Mouse (Mus musculus): Measurements from ENCODE around the gene Fryl. TPM values are rescaled to one million over a fixed set of nuclear protein-coding genes. Genes with fewer than 3 reads are reported as not detected.

The Fryl gene
- polyA plus RNA-seq, 1 experiment, result 30.4 TPM

DNA sequence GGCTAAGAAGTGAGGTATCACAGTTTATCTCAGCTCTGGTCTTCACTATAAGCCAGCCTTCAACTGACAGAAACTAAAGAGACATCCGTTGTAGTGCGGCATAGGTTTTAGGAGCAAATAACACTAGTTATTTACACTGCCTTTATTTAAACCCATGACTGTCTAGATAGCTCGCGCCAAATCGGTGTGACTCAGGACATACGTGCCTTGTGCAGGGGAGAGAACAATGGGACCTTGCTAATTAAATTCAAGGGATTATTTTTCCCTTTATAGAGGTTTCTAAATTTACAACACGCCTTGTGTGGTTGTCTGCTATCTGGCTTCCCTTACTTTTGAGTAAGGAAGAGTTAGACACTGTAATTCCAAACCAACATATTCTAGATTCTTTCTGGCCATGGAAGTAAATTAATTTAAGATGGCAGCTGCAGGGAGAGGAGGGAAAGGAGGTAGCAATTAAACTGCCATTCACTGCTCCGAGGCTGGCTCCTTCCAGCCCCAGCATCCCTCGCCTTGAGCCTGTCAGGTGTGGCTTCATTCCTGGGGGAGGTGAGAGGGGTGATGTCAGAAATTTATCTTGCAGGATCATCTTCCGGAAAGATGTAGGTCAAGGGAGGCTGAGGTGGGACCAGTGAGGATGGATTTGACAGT, 154.0 kb downstream of the Fryl start:
- Histone ChIP-seq H3K4me3 (replicated peaks) (no peak overlapping the region), H3K9me3 (ENCODE audit: control insufficient read depth, low read length) (no peaks in the 10 kb centered on the region), H3K4me1 (ENCODE audit: control insufficient read depth) (no peaks in the 10 kb centered on the region), H3K27me3 (ENCODE audit: control insufficient read depth) (no peaks in the 10 kb centered on the region), H3K36me3 (ENCODE audit: control insufficient read depth) (peaks cover 99% of the 10 kb centered on the region)
- TF ChIP-seq TAL1 (IDR thresholded peaks at IDR 0.05; ENCODE audit: low read length) (no peak), GATA1 (IDR thresholded peaks at IDR 0.05; ENCODE audit: low read length) (no peak)

DNA sequence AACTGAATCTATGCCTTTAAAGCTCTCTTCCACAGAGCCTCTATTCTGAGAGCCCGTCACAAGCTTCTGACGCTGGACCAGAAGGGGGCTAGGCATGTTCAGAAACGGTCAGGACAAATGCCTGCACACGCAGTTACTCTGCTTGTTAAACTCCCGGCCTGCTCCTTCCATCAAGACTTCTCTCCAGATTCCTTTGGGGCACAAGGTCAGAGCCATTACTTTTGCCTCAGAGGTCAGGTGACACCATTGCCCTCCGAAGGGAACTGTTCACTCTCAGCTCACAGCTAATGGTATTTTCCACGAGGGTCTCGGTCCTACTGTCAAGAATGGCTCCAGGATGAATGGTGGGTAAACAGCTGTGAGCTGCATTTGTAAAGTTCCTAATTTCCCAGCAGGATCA, 164.2 kb downstream of the Fryl start:
- no peak for TF ChIP-seq GATA1 (IDR thresholded peaks at IDR 0.05; ENCODE audit: low read length)
- no peak for TF ChIP-seq TAL1 (IDR thresholded peaks at IDR 0.05; ENCODE audit: low read length)
- Histone ChIP-seq H3K36me3 (ENCODE audit: control insufficient read depth) (peaks cover 100% of the 10 kb centered on the region), H3K27me3 (ENCODE audit: control insufficient read depth) (no peaks in the 10 kb centered on the region), H3K4me1 (ENCODE audit: control insufficient read depth) (no peaks in the 10 kb centered on the region), H3K4me3 (replicated peaks) (no peak overlapping the region), H3K9me3 (ENCODE audit: control insufficient read depth, low read length) (no peaks in the 10 kb centered on the region)

DNA sequence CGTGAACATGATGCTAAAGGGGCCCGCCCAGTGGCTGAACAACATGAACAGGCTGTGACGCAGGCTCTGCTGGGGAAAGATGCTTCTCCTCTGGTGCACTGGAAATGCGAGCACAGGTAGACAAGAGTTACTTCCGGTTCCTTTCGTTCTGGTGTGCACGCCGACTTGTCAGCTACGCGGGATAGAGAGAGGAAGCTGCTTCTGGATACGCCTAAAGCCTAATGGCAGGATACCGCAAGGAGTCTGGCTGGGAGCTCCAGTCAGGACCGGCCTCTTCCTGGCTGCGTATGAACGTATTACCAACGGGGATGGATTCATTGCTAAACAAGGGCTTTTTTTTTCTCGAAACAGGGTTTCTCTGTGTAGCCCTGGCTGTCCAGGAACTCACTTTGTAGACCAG, 167.3 kb downstream of the Fryl start:
- Histone ChIP-seq H3K4me1 (ENCODE audit: control insufficient read depth) (no peaks in the 10 kb centered on the region), H3K36me3 (ENCODE audit: control insufficient read depth) (peaks cover 100% of the 10 kb centered on the region), H3K9me3 (ENCODE audit: control insufficient read depth, low read length) (no peaks in the 10 kb centered on the region), H3K4me3 (replicated peaks) (no peak overlapping the region), H3K27me3 (ENCODE audit: control insufficient read depth) (no peaks in the 10 kb centered on the region)
- TF ChIP-seq TAL1 (IDR thresholded peaks at IDR 0.05; ENCODE audit: low read length) (no peak), GATA1 (IDR thresholded peaks at IDR 0.05; ENCODE audit: low read length) (no peak)

DNA sequence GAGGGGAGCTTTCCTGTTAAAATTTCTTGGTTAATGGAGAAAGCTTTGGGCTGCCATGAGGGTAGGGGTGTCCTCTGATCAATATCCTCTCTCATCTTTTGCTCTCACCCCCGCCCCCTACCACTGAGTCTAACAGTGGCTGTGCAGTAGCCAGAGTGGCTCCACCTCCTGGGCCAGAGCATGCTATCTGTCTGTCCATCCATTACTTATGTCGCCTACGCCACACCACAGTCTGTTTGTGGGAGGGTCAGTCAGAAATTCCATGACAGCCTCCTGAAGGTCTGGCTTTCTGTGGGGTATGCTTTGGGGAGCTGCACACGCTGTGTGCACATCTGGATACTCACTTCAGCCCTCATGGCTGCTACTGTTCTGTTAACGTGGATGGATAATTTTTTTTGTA, 174.9 kb downstream of the Fryl start:
- H3K4me1 ChIP-seq (ENCODE audit: control insufficient read depth), result no peaks in the 10 kb centered on the region
- TF ChIP-seq GATA1 (IDR thresholded peaks at IDR 0.05; ENCODE audit: low read length), result no peak
- no peak for TF ChIP-seq TAL1 (IDR thresholded peaks at IDR 0.05; ENCODE audit: low read length)
- peaks cover 91% of the 10 kb centered on the region for H3K36me3 ChIP-seq (ENCODE audit: control insufficient read depth)
- H3K4me3 ChIP-seq (replicated peaks), result no peak overlapping the region
- H3K9me3 ChIP-seq (ENCODE audit: control insufficient read depth, low read length), result no peaks in the 10 kb centered on the region
- H3K27me3 ChIP-seq (ENCODE audit: control insufficient read depth), result no peaks in the 10 kb centered on the region

DNA sequence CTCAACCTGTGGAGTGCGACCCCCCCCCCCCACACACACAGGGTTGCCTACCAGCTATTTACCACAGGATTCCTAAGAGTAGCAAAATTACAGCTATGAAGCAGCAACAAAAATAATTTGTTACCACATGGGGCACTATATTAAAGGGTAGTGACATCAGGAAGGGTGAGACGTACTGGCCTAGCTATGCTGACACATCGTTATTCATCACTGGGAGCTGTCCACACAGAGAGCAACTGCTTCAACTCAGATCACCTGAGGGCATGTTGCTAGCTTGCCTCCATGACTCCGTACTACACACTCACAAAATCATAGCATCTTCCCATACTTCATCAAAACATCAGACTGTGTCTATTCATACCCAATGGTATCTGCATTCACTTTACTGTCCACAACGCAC, 176.6 kb downstream of the Fryl start:
- Histone ChIP-seq H3K4me1 (ENCODE audit: control insufficient read depth) (no peaks in the 10 kb centered on the region), H3K27me3 (ENCODE audit: control insufficient read depth) (no peaks in the 10 kb centered on the region), H3K4me3 (replicated peaks) (no peak overlapping the region), H3K36me3 (ENCODE audit: control insufficient read depth) (peaks cover 91% of the 10 kb centered on the region), H3K9me3 (ENCODE audit: control insufficient read depth, low read length) (no peaks in the 10 kb centered on the region)
- TF ChIP-seq TAL1 (IDR thresholded peaks at IDR 0.05; ENCODE audit: low read length), result no peak
- no peak for TF ChIP-seq GATA1 (IDR thresholded peaks at IDR 0.05; ENCODE audit: low read length)

DNA sequence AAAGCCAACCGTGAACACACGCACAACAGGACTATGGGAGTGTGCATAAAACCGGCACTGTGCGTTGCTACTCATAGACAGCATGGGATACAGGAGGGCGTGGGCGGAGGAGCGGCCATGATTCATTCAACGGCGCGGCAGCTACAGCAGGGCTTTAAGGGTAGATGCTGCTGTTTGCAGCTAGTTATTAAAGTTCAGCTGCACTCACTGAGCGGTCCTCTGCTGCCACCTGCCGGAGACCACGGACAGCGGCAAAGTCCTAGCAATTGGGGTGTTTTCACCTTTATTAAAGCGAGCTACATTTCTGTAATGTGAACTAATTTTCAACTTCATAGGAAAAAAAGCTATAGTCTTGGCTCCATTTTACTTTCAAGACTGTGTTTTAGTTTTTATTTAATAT, 185.1 kb downstream of the Fryl start:
- Histone ChIP-seq H3K36me3 (ENCODE audit: control insufficient read depth) (peaks cover 99% of the 10 kb centered on the region), H3K9me3 (ENCODE audit: control insufficient read depth, low read length) (no peaks in the 10 kb centered on the region)
- TF ChIP-seq TAL1 (IDR thresholded peaks at IDR 0.05; ENCODE audit: low read length) (no peak), GATA1 (IDR thresholded peaks at IDR 0.05; ENCODE audit: low read length) (no peak)

DNA sequence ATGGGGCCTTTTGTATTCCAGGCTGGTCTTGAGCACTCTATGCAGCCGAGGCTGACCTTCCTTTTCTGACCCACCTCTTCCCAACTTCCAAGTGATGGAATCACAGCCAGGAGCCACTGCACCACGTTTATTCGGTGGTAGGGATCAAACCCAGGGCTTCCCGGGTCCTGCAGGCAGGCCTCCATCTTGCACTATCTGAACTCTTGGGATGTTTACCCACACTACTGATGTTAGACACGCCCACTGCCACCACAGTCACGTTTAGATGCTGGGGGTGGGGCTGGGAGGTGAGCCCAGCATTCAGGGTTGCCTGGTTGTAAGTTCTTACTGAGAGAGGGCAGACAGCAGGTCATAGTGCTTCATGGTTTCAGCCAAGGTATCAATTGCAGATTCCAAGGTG, 189.5 kb downstream of the Fryl start:
- Histone ChIP-seq H3K4me3 (replicated peaks) (no peak overlapping the region), H3K4me1 (ENCODE audit: control insufficient read depth) (no peaks in the 10 kb centered on the region), H3K36me3 (ENCODE audit: control insufficient read depth) (peaks cover 97% of the 10 kb centered on the region), H3K9me3 (ENCODE audit: control insufficient read depth, low read length) (no peaks in the 10 kb centered on the region), H3K27me3 (ENCODE audit: control insufficient read depth) (no peaks in the 10 kb centered on the region)
- TF ChIP-seq GATA1 (IDR thresholded peaks at IDR 0.05; ENCODE audit: low read length) (no peak), TAL1 (IDR thresholded peaks at IDR 0.05; ENCODE audit: low read length) (no peak)

More for the DNA sequence above, 185.1 kb downstream of the Fryl start:
- H3K27me3 ChIP-seq (ENCODE audit: control insufficient read depth), result no peaks in the 10 kb centered on the region
- H3K4me3 ChIP-seq (replicated peaks), result no peak overlapping the region
- no peaks in the 10 kb centered on the region for H3K4me1 ChIP-seq (ENCODE audit: control insufficient read depth)

DNA sequence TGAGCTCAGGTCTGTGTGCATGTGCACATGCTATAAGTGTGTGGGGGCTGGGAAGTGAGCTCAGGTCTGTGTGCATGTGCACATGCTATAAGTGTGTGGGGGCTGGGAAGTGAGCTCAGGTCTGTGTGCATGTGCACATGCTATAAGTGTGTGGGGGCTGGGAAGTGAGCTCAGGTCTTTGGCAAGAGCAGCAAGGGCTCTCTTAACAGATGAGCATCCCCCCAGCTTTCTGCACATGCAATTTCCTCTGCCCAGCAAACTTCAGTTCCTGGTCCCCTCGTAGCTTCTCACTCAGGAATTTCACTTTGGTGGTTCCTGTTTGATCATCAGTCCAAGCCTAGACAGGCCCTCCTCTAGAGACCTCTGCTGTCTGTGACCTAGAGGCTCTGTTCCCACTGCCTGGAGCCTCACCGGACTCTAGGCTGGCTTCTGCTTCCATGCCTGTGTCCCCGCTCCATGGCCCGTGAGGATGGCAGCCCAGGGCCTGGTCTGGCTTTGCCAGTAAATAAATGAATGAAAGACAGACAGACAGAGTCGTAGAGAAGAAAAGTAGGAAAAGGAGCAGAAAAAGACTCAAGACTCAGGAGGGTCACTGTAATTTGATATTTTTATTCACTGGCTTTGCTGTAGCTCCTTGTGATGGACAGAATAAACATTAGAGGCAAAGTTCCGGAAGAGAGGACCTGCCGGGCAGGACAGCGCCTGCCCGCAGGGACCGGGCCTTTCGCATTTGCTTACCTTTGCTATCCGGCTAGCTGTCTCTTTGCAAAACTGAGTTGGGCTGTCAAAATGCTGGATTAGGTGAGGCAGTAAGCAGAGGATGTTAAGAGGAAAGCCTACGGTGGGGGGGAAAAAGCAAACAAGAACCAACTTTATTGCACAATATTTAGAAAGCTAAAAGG, 192.4 kb downstream of the Fryl start:
- Histone ChIP-seq H3K27me3 (ENCODE audit: control insufficient read depth) (no peaks in the 10 kb centered on the region), H3K36me3 (ENCODE audit: control insufficient read depth) (peaks cover 97% of the 10 kb centered on the region), H3K4me3 (replicated peaks) (no peak overlapping the region), H3K9me3 (ENCODE audit: control insufficient read depth, low read length) (no peaks in the 10 kb centered on the region), H3K4me1 (ENCODE audit: control insufficient read depth) (no peaks in the 10 kb centered on the region)
- no peak for TF ChIP-seq GATA1 (IDR thresholded peaks at IDR 0.05; ENCODE audit: low read length)
- TF ChIP-seq TAL1 (IDR thresholded peaks at IDR 0.05; ENCODE audit: low read length), result no peak

DNA sequence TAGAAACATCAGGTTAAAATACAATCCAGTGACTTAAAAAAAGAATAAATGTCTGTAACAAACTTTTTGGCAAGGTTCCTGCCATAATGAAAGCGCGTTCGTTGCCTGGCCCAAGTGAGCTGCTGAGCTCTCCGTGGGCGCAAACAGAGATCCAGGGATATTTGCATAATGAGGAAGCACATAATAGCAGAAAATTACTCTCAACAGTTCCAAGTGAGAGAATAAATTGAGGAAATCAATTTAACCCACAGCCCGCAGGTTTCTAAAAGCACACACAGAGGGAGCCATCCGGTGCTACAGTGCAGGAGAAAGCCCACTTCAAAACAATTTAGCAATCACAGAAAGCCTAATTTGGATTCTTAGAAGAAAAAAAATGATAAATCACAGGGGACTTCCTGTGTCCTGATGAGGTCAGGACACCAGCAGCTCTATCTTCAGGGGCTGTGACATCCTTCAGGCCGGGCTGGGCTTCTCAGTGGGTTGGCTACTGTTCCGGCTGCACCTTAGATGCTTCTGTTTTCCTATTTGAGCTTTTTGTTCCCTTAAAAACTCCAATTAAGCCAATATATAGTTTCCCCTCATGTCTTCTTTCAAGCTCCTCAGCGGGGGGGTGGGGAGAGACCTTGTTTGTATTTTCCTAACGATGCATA, 194.8 kb downstream of the Fryl start:
- Histone ChIP-seq H3K4me1 (ENCODE audit: control insufficient read depth) (no peaks in the 10 kb centered on the region), H3K36me3 (ENCODE audit: control insufficient read depth) (peaks cover 97% of the 10 kb centered on the region), H3K27me3 (ENCODE audit: control insufficient read depth) (no peaks in the 10 kb centered on the region), H3K9me3 (ENCODE audit: control insufficient read depth, low read length) (no peaks in the 10 kb centered on the region), H3K4me3 (replicated peaks) (no peak overlapping the region)
- TF ChIP-seq TAL1 (IDR thresholded peaks at IDR 0.05; ENCODE audit: low read length), result no peak
- TF ChIP-seq GATA1 (IDR thresholded peaks at IDR 0.05; ENCODE audit: low read length), result no peak

All from erythroblast, embryonic 14.5 days (primary cell).